ENCODE assay signal across 10 mouse cellular contexts in the genomic region with DNA sequence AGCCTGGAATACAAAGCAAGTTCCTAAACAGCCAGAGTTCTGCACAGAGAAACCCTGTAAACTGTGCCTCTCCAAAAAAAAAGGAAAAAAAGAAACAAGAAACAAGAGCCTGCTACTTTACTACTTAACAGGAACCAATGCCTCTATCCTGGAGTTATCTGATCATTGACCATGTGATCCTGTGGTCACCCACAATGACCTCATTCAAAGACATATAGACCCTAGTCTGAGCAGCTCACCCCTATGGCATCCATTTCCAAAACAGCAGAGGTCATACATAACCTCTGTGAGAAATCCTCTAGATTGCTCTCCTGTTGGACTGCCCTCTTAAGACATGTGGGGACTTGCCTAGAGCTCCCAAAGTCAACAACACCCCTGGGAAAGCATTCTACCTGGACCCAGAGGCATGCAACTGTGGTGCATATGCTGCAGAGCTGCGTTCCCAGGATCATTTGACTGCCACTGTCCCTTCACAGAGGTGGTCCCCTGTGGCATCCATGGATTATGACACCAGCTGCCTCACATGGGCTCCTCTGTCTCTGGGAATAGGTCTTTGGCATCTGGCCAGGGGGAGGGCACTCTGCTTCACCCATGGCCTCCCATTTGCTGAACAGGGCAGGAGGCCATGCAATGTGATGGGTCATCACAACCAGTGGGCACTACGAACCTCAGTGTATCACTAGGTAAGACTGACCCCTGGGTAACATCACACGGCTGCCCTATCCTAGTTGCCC. TPM values are rescaled to one million over a fixed set of nuclear protein-coding genes. Genes with fewer than 3 reads are reported as not detected.
DNase-seq lines count a peak whose midpoint lies in the region; ATAC-seq and TF ChIP-seq lines count a peak whose summit lies in the region.
"Had no signal": no experiment of that assay in that cellular context is flagged by ENCODE, and none has a peak within 500 bp of the region (broad histone marks: within the 10 kb centered on the region; RNA-seq: fewer than 3 reads in every experiment).

No protein-coding gene starts in this region.

- 84% methylated on average over 3 of the region's 3 CpGs for WGBS in liver, postnatal 0 days (ENCODE audit: insufficient replicate concordance)

- H3K9ac ChIP-seq in liver, postnatal 0 days (replicated peaks) = no peak overlapping the region

- H3K4me1 ChIP-seq in liver, postnatal 0 days (ENCODE audit: insufficient read depth) = peaks cover 37% of the 10 kb centered on the region

- DNase-seq in layer of hippocampus, adult 2 months (ENCODE audit: low spot score in 2 of 2) = no peak
- DNase-seq in layer of hippocampus, postnatal 25 days (ENCODE audit: extremely low spot score in 1 of 2, low spot score in 1 of 2) = no peak
- DNase-seq in Muller cell, postnatal 12 days (ENCODE audit: inconsistent ontology term) = peak; percentile 44
- peak; percentile 49 to 52 for DNase-seq in cerebellum, postnatal 25 days
- DNase-seq in liver, postnatal 0 days = peak; percentile 50
- DNase-seq in thymus, postnatal 4 days = no peak
- DNase-seq in gastrocnemius, postnatal 14 days = no peak
- DNase-seq: thymus, postnatal 14 days had no signal

- peak overlapping the region; percentile 100 for H3K27ac ChIP-seq in layer of hippocampus, adult 2 months
- no peak overlapping the region for H3K27ac ChIP-seq in liver, postnatal 0 days (ENCODE audit: low read depth)

- no peak overlapping the region for H3K4me2 ChIP-seq in liver, postnatal 0 days (ENCODE audit: low read depth, low read length)

- TF ChIP-seq EP300 in liver, postnatal 0 days (IDR thresholded peaks at IDR 0.05; ENCODE audit: low read depth) = no peak

- ATAC-seq in liver, postnatal 0 days = peak; percentile 48

- H3K4me3 ChIP-seq in layer of hippocampus, adult 2 months = no peak overlapping the region
- no peak overlapping the region for H3K4me3 ChIP-seq in liver, postnatal 0 days (ENCODE audit: low read depth, low read length)

- 0 out of 2 replicates have a peak, but pooled peaks cover 7% of the 10 kb centered on the region for H3K36me3 ChIP-seq in liver, postnatal 0 days (replicated peaks; ENCODE audit: insufficient read depth, low read length)

- no peak for TF ChIP-seq CTCF in layer of hippocampus, adult 2 months (conservative IDR thresholded peaks at IDR 0.05)
- no peak for TF ChIP-seq CTCF in liver, postnatal 0 days (IDR thresholded peaks at IDR 0.05; ENCODE audit: low read depth)

- intact Hi-C loops in gastrocnemius, postnatal 14 days (cut with DNase I; ENCODE audit: low total_unique reads) = no loop called here

- H3K9me3 ChIP-seq in liver, postnatal 0 days (ENCODE audit: low read length) = no peaks in the 10 kb centered on the region

- no peaks in the 10 kb centered on the region for H3K27me3 ChIP-seq in liver, postnatal 0 days (ENCODE audit: insufficient read depth, low read length)

RNA-seq across cellular contexts. Expression of gene Cdip1, which starts 12.8 kb away (rescaled TPM):
- total RNA-seq in layer of hippocampus, adult 2 months (2021) = 100 to 1,000 TPM; 230 to 241 TPM
- total RNA-seq in layer of hippocampus, postnatal 25 days (2021) = 100 to 1,000 TPM; 237 to 239 TPM
- polyA plus RNA-seq in liver, postnatal 0 days (2015; fragmentation: Nextera tagmentation; extraction: Ambion mirVana) = 46.8 and 50.3 TPM in 2 replicates
- total RNA-seq in gastrocnemius, postnatal 14 days (2021) = 10 to 100 TPM; 61.9 to 62.7 TPM

RNA-seq across cellular contexts. Expression of gene Hmox2, which starts 51.2 kb away (rescaled TPM):
- 10 to 100 TPM; 91.8 to 92.0 TPM for total RNA-seq in layer of hippocampus, adult 2 months (2021)
- total RNA-seq in layer of hippocampus, postnatal 25 days (2021) = 10 to 100 TPM; 87.7 to 98.0 TPM
- polyA plus RNA-seq in liver, postnatal 0 days (2015; fragmentation: Nextera tagmentation; extraction: Ambion mirVana) = 56.8 and 57.7 TPM in 2 replicates
- total RNA-seq in gastrocnemius, postnatal 14 days (2021) = 10 to 100 TPM; 41.8 to 44.5 TPM

RNA-seq across cellular contexts. Expression of gene 4930562C15Rik, which starts 57.9 kb away (rescaled TPM):
- total RNA-seq in layer of hippocampus, adult 2 months (2021) = not detected
- total RNA-seq in layer of hippocampus, postnatal 25 days (2021) = not detected
- 0.09 TPM in 1 of 2 replicates, not detected in the other for polyA plus RNA-seq in liver, postnatal 0 days (2015; fragmentation: Nextera tagmentation; extraction: Ambion mirVana)
- total RNA-seq in gastrocnemius, postnatal 14 days (2021) = not detected
- total RNA-seq: left cerebral cortex, postnatal 10 days had no signal
- polyA plus RNA-seq: brain, embryonic 14.5 days had no signal

RNA-seq across cellular contexts. Expression of gene Nmral1, which starts 58.2 kb away (rescaled TPM):
- 10 to 100 TPM; 16.8 to 17.4 TPM for total RNA-seq in layer of hippocampus, adult 2 months (2021)
- 10 to 100 TPM; 16.0 to 17.7 TPM for total RNA-seq in layer of hippocampus, postnatal 25 days (2021)
- 20.4 and 24.1 TPM in 2 replicates for polyA plus RNA-seq in liver, postnatal 0 days (2015; fragmentation: Nextera tagmentation; extraction: Ambion mirVana)
- total RNA-seq in gastrocnemius, postnatal 14 days (2021) = 1 to 10 TPM; 4.5 to 5.2 TPM

Comparison
In these comparisons a context has a peak if more than half of its experiments do, and no peak if none do; other contexts are left out.
1. DNase-seq: peak in Muller cell, postnatal 12 days (single experiment), cerebellum, postnatal 25 days (2 of 2) and liver, postnatal 0 days (single experiment); none in layer of hippocampus, adult 2 months (0 of 2), layer of hippocampus, postnatal 25 days (0 of 2), thymus, postnatal 4 days (single experiment) and gastrocnemius, postnatal 14 days (single experiment).